Mouse (Mus musculus) bone marrow, adult 2 months (tissue): ENCODE measurements at regions not wholly inside any gene's neighbourhood (a gene's known extent, or its start where the extent isn't known, plus 50 kb on each side); places are given as distances from the start of the nearest gene placed in this dataset.

Experiments used
- CTCF ChIP-seq: fragments of 200-500 bp; IDR thresholded peaks from 2 replicates; pipeline ENCODE4 v1.5.1; 2011; ENCODE audit warnings: low read length, control low read depth; ENCODE audit not compliant: control insufficient read depth, insufficient read depth
- POLR2A ChIP-seq: fragments of 200-500 bp; IDR thresholded peaks from 2 replicates; pipeline ENCODE4 v1.6.1; 2011; ENCODE audit warnings: low read depth, mild to moderate bottlenecking, control low read depth, low read length, borderline replicate concordance; ENCODE audit not compliant: control insufficient read depth

DNA sequence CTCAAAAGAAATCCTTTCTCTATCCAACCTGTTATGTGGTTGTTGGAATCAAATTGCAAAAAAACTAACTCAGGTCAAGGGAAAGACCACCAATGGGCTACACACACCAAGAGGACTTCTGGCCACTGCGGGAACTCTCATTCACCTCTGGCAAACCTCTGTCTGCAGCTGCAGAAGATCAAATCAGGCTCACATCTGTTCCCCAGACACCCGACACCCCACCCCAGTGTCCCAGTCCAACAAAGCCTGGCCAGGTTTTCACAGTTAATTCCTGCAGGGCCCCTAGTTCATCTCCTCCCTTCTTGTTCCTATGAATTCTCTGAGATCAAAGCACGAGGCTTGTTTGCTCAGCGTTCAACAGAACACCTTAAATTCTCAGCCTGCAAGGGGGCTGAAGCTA is 82.0 kb upstream of the Rgma start:
- TF ChIP-seq POLR2A (no peak), CTCF (no peak)
